In the genomic region with DNA sequence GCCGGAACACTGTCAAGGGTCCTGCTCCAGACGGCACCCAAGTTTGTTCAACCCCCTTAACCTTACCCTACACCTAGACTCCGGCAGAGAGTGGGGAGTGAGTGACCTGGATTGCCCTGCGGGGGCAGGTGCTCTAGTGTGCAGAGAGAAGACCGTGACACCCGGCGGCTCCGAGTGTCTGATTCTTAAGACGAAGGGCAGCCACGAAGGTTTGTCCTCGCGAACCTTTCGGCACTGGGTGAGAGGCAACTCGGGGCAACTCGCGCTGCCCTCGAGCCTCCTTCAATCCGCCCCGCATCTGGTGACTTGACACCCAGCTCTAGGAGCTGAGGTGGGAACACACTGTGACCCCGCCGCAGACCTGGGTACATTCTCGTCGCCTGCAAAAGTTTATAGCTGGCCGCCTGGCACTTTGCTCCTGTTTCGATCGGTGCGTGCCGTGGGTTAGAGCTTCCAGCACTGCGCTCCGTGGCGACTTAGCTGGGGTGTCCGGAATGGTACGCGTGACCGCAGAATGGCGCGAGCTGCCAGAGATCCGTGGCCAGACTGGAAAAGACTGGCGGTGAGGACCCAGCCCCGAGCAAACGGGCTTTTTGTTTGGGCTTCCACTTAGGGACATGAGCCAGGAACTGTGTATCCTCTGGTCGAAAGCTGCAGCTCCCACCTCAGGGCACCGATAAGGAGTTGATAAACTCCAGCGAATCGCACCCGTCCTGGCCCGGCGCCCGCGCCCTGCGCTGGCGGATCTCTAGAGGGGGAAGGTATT, we compare ENCODE assay signal across 9 mouse cellular contexts. TPM values are rescaled to one million over a fixed set of nuclear protein-coding genes. Genes with fewer than 3 reads are reported as not detected.
DNase-seq lines count a peak whose midpoint lies in the region; ATAC-seq and TF ChIP-seq lines count a peak whose summit lies in the region.
"Had no signal": no experiment of that assay in that cellular context is flagged by ENCODE, and none has a peak within 500 bp of the region (broad histone marks: within the 10 kb centered on the region; RNA-seq: fewer than 3 reads in every experiment).

No protein-coding gene starts in this region.

- under 1% methylated on average over 52 of the region's 52 CpGs for WGBS in heart, embryonic 12.5 days
- WGBS in kidney, postnatal 0 days, result under 1% methylated on average over 52 of the region's 52 CpGs

- TF ChIP-seq POLR2A in testis, adult 2 months (IDR thresholded peaks at IDR 0.05; ENCODE audit: control insufficient read depth, low read depth, low read length), result no peak

- H3K27ac ChIP-seq in heart, embryonic 12.5 days (ENCODE audit: poor library complexity, severe bottlenecking), result 0 out of 2 replicates have a peak overlapping the region, but pooled peaks have one; percentile 36
- no peak overlapping the region; the same call in 1 of the 2 replicates for H3K27ac ChIP-seq in kidney, postnatal 0 days
- peak overlapping the region; percentile 72 for H3K27ac ChIP-seq in testis, adult 2 months (ENCODE audit: control insufficient read depth, insufficient read depth, low read depth, low read length)

- H3K9me3 ChIP-seq in heart, embryonic 12.5 days (replicated peaks), result no peaks in the 10 kb centered on the region
- no peaks in the 10 kb centered on the region for H3K9me3 ChIP-seq in kidney, postnatal 0 days (replicated peaks; ENCODE audit: low read length)

- H3K9ac ChIP-seq in heart, embryonic 12.5 days, result peak overlapping the region; percentile 73
- H3K9ac ChIP-seq in kidney, postnatal 0 days (ENCODE audit: low read depth, low read length), result peak overlapping the region; percentile 63

- ATAC-seq in heart, embryonic 12.5 days (ENCODE audit: insufficient number of reproducible peaks, low FRiP score), result no peak
- no peak for ATAC-seq in kidney, postnatal 0 days (replicated peaks; ENCODE audit: low FRiP score, low read depth)
- ATAC-seq in granulocyte monocyte progenitor cell, adult 5-6 weeks (replicated peaks; ENCODE audit: poor library complexity, severe bottlenecking), result no peak

- H3K4me2 ChIP-seq in heart, embryonic 12.5 days, result peak overlapping the region; percentile 98
- H3K4me2 ChIP-seq in kidney, postnatal 0 days (ENCODE audit: low read length), result peak overlapping the region; percentile 93

- DNase-seq in kidney, adult 18-20 months, result peak; percentile 64
- DNase-seq in kidney, adult 9 months, result no peak
- DNase-seq in embryo, embryonic 9.5 days (ENCODE audit: extremely low spot score), result peak; percentile 36
- peak; percentile 31 for DNase-seq in kidney, postnatal 0 days (ENCODE audit: low spot score)
- peak; percentile 24 for DNase-seq in mesoderm, embryonic 11.5 days (ENCODE audit: low read depth, low spot score)

- peaks cover 15% of the 10 kb centered on the region for H3K27me3 ChIP-seq in heart, embryonic 12.5 days (replicated peaks)
- no peaks in the 10 kb centered on the region for H3K27me3 ChIP-seq in kidney, postnatal 0 days (ENCODE audit: insufficient read depth, low read length)
- peaks cover 2% of the 10 kb centered on the region; the same call in 1 of the 2 replicates for H3K27me3 ChIP-seq in testis, adult 2 months (ENCODE audit: control insufficient read depth, insufficient read depth, low read length)

- TF ChIP-seq CTCF in kidney, postnatal 0 days (IDR thresholded peaks at IDR 0.05; ENCODE audit: low read depth), result no peak
- no peak for TF ChIP-seq CTCF in testis, adult 2 months (IDR thresholded peaks at IDR 0.05; ENCODE audit: control insufficient read depth, insufficient read depth, insufficient replicate concordance, low read depth, low read length)

- no peaks in the 10 kb centered on the region for H3K36me3 ChIP-seq in heart, embryonic 12.5 days
- H3K36me3 ChIP-seq in kidney, postnatal 0 days (ENCODE audit: insufficient read depth, low read length), result no peaks in the 10 kb centered on the region
- no peaks in the 10 kb centered on the region for H3K36me3 ChIP-seq in testis, adult 2 months (ENCODE audit: control insufficient read depth, insufficient read depth, low read length)
- H3K36me3 ChIP-seq: G1E had no signal

- H3K4me3 ChIP-seq in heart, embryonic 12.5 days, result peak overlapping the region; percentile 71
- peak overlapping the region; percentile 57 for H3K4me3 ChIP-seq in kidney, postnatal 0 days (replicated peaks; ENCODE audit: low read depth, low read length)
- peak overlapping the region; percentile 83 for H3K4me3 ChIP-seq in testis, adult 2 months (ENCODE audit: control insufficient read depth, low read depth, low read length)

- H3K4me1 ChIP-seq in heart, embryonic 12.5 days (replicated peaks), result peaks cover 35% of the 10 kb centered on the region
- H3K4me1 ChIP-seq in kidney, postnatal 0 days (replicated peaks; ENCODE audit: insufficient read depth, low read length), result peaks cover 9% of the 10 kb centered on the region
- H3K4me1 ChIP-seq in testis, adult 2 months (ENCODE audit: control insufficient read depth, insufficient read depth, low read length), result peaks cover 21% of the 10 kb centered on the region

RNA-seq across cellular contexts. Expression of a gene that starts 1.5 kb away (rescaled TPM):
- polyA plus RNA-seq in heart, embryonic 12.5 days (2016; fragmentation: Nextera tagmentation; extraction: Ambion mirVana), result 7.2 and 9.6 TPM in 2 replicates
- 12.8 and 14.3 TPM in 2 replicates for polyA plus RNA-seq in kidney, postnatal 0 days (2015; fragmentation: Nextera tagmentation; extraction: Ambion mirVana)
- 11.7 and 15.9 TPM in 2 replicates for polyA plus RNA-seq in testis, adult 2 months (2012; rRNA removed)
- 0.49 TPM in 1 of 2 replicates, not detected in the other for total RNA-seq in granulocyte monocyte progenitor cell, adult 5-6 weeks (2014; fragmentation: Nextera tagmentation)
- total RNA-seq in granulocyte monocyte progenitor cell, adult 5-6 weeks (2017), result under 0.01 and 0.15 TPM in 2 replicates
- polyA plus RNA-seq: G1E had no signal
